Mouse (Mus musculus): ENCODE results near the gene Ephx1. TPM values are rescaled to one million over a fixed set of nuclear protein-coding genes. Genes with fewer than 3 reads are reported as not detected.

Ephx1 gene
- polyA plus RNA-seq, 1 experiment from 2014 or later: 3.9 TPM

- peak; percentile 76 for DNase-seq (ENCODE audit: low spot score)
- Histone ChIP-seq H3K4me1 (peaks cover 10% of the 10 kb centered on the region), H3K27me3 (ENCODE audit: insufficient read depth, poor library complexity, severe bottlenecking) (peaks cover 16% of the 10 kb centered on the region), H3K4me3 (no peak overlapping the region), H3K27ac (no peak overlapping the region), H3K9me3 (no peaks in the 10 kb centered on the region), H3K36me3 (no peaks in the 10 kb centered on the region)
- 19% methylated on average over 1 of the region's 1 CpGs for WGBS
These were observed 1.6 kb upstream of the Ephx1 start for GRCm38 (mm10) chr1:181022265-181022664.

GRCm38 (mm10) chr1:181021488-181021865 is 773 bp upstream of the Ephx1 start:
- no peaks in the 10 kb centered on the region for H3K36me3 ChIP-seq
- peaks cover 18% of the 10 kb centered on the region for H3K4me1 ChIP-seq
- H3K4me3 ChIP-seq: no peak overlapping the region
- no peak overlapping the region for H3K27ac ChIP-seq
- 65% methylated on average over 7 of the region's 7 CpGs for whole genome bisulfite sequencing
- peaks cover 16% of the 10 kb centered on the region for H3K27me3 ChIP-seq (ENCODE audit: insufficient read depth, poor library complexity, severe bottlenecking)
- H3K9me3 ChIP-seq: no peaks in the 10 kb centered on the region
- DNase-seq (ENCODE audit: low spot score): peak; percentile 63

GRCm38 (mm10) chr1:181017890-181018420 is 2.7 kb downstream of the Ephx1 start:
- WGBS: 64% methylated on average over 13 of the region's 13 CpGs
- peak overlapping the region; percentile 72; the same call in 1 of the 2 replicates for H3K4me3 ChIP-seq
- peak; percentile 73 for DNase-seq (ENCODE audit: low spot score)
- H3K27ac ChIP-seq: no peak overlapping the region
- peaks cover 26% of the 10 kb centered on the region for H3K27me3 ChIP-seq (ENCODE audit: insufficient read depth, poor library complexity, severe bottlenecking)
- no peaks in the 10 kb centered on the region for H3K9me3 ChIP-seq
- H3K4me1 ChIP-seq: peaks cover 27% of the 10 kb centered on the region
- no peaks in the 10 kb centered on the region for H3K36me3 ChIP-seq

DNA sequence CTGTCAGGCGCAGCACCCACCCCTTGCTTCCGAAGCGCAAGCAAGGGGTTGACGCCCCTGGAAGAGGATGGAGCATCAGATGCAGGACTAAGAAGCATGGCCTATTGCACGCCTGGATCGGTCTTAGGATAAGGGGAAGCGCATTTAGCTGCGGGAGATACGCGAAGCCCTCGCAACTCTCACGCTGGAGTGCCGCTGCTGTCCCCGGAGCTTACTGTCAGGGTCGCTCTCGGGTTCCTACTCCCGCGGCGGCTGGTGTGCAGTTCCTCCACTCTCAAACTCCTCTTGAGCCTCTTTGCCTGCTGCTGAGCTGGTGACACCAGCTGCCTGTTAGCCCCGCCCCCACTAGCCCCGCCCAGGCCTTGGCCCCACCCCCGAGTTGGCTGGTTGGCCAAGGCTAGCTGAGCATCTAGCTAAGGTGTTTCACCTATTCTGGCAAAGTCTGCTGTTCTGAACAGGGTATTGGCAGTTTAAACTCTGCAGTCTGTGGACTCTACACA is 3.4 kb downstream of the Ephx1 start:
- Histone ChIP-seq H3K27me3 (ENCODE audit: insufficient read depth, poor library complexity, severe bottlenecking) (peaks cover 26% of the 10 kb centered on the region), H3K9me3 (no peaks in the 10 kb centered on the region), H3K36me3 (no peaks in the 10 kb centered on the region), H3K4me3 (peak overlapping the region; percentile 72), H3K27ac (peak overlapping the region; percentile 82), H3K4me1 (peaks cover 27% of the 10 kb centered on the region)
- DNase-seq (ENCODE audit: low spot score): peak; percentile 93
- 0% methylated on average over 22 of the region's 22 CpGs for WGBS

DNA sequence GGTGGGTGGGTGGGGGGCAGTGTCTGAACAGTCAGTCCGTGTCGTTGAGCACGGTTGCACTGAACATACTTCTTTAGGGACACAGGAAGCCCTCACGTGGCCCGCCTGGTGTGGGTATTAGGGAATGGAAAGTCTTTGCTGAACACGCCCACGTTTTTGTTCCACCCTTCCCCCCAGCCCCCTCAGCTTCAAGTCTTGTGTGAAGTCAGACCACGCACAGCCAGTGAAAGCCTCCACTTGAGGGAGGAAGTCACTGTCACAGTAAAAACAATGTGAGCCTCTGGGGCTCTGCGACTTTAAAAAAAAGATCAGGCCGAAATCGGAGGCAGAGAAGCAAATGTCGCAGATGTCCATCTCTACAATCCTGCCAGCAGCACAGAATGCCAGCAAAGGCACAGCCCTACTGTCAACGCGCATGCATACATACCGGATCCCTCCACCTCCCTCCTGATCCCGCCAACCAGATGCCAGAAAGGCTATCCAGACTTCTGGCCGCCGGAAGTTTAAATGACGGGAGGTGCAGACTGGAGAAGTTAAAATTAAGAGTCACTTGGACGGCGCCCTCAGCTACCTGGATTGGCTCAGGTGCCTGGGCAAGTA is 4.1 kb downstream of the Ephx1 start:
- H3K27ac ChIP-seq: peak overlapping the region; percentile 82
- DNase-seq (ENCODE audit: low spot score): peak; percentile 80
- peaks cover 26% of the 10 kb centered on the region for H3K27me3 ChIP-seq (ENCODE audit: insufficient read depth, poor library complexity, severe bottlenecking)
- peaks cover 27% of the 10 kb centered on the region for H3K4me1 ChIP-seq
- no peaks in the 10 kb centered on the region for H3K36me3 ChIP-seq
- WGBS: 5% methylated on average over 21 of the region's 21 CpGs
- H3K4me3 ChIP-seq: peak overlapping the region; percentile 72
- H3K9me3 ChIP-seq: no peaks in the 10 kb centered on the region

- WGBS: 65% methylated on average over 4 of the region's 4 CpGs
- DNase-seq (ENCODE audit: low spot score): peak; percentile 36
- Histone ChIP-seq H3K4me1 (peaks cover 27% of the 10 kb centered on the region), H3K36me3 (no peaks in the 10 kb centered on the region), H3K4me3 (peak overlapping the region; percentile 72), H3K9me3 (no peaks in the 10 kb centered on the region), H3K27me3 (ENCODE audit: insufficient read depth, poor library complexity, severe bottlenecking) (peaks cover 26% of the 10 kb centered on the region), H3K27ac (peak overlapping the region; percentile 82; the same call in 1 of the 2 replicates)
These were observed 4.7 kb downstream of the Ephx1 start for GRCm38 (mm10) chr1:181016045-181016444.

DNA sequence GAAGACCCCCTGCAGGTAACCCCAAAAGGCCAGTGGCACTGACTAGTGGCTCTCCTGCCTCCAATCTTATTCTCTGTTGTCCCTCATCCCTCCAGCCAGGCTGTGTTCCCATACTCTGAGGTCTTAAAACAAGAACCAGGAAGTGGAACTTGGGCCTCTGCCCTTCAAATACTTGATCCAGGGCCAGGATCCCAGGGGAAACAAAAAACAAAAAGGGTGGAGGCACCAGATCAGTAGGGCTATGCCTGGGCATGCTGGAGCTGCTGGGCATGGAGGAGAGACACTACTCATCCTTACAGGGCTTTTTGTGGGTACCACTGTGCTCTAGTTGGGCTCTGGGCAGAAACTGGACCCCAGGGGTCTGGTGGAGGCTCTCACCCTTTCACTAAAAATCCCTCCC is 5.1 kb downstream of the Ephx1 start:
- Histone ChIP-seq H3K27me3 (ENCODE audit: insufficient read depth, poor library complexity, severe bottlenecking) (peaks cover 26% of the 10 kb centered on the region), H3K36me3 (no peaks in the 10 kb centered on the region), H3K9me3 (no peaks in the 10 kb centered on the region), H3K27ac (peak overlapping the region; percentile 82; the same call in 1 of the 2 replicates), H3K4me1 (peaks cover 29% of the 10 kb centered on the region), H3K4me3 (no peak overlapping the region)
- DNase-seq (ENCODE audit: low spot score): peak; percentile 38

DNA sequence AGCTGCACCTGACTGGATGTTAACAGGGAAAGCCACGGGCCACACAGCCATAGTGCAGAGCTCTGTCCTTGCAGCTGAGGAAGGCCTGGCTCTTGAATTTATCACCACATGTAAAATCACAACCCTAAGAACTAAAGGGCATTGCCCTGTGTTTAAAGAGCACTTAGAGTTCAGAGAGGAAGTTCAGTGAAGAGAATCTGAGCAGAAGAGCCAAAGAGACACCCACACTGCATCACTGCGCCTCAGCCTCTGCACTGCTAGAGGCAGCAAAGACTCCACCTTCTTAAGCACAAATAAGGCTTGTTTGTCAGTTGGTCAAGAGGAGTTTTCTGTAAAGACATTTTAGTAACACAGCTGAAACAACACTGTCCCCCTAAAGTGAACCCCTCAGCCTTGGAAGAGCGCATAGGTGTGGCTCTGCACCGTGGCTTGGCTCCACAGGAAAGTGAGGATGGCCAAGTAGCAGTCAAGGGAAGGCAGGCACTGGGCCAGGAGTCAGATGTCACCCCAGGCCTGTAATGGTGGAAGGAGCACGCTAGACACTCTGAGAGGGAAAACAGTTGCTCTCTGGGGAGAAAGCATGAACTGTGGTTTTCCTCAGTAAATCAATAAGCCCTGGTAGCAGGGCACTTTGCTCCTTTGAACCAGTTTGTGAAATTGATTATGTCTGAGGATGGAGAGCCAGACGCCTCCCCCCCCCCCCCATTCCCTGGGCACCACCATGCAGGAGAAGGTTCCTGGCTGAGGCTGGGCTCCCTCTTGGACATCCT is 5.8 kb downstream of the Ephx1 start:
- Histone ChIP-seq H3K4me1 (peaks cover 31% of the 10 kb centered on the region), H3K4me3 (no peak overlapping the region), H3K27ac (no peak overlapping the region), H3K9me3 (no peaks in the 10 kb centered on the region), H3K27me3 (ENCODE audit: insufficient read depth, poor library complexity, severe bottlenecking) (peaks cover 26% of the 10 kb centered on the region), H3K36me3 (no peaks in the 10 kb centered on the region)
- DNase-seq (ENCODE audit: low spot score): peak; percentile 53
- WGBS: 74% methylated on average over 6 of the region's 6 CpGs

GRCm38 (mm10) chr1:181013446-181013845 is 7.3 kb downstream of the Ephx1 start:
- no peak overlapping the region for H3K4me3 ChIP-seq
- no peak for DNase-seq (ENCODE audit: low spot score)
- H3K36me3 ChIP-seq: no peaks in the 10 kb centered on the region
- no peaks in the 10 kb centered on the region for H3K9me3 ChIP-seq
- peaks cover 19% of the 10 kb centered on the region for H3K27me3 ChIP-seq (ENCODE audit: insufficient read depth, poor library complexity, severe bottlenecking)
- H3K4me1 ChIP-seq: peaks cover 35% of the 10 kb centered on the region
- no peak overlapping the region for H3K27ac ChIP-seq
- 68% methylated on average over 6 of the region's 6 CpGs for WGBS

DNA sequence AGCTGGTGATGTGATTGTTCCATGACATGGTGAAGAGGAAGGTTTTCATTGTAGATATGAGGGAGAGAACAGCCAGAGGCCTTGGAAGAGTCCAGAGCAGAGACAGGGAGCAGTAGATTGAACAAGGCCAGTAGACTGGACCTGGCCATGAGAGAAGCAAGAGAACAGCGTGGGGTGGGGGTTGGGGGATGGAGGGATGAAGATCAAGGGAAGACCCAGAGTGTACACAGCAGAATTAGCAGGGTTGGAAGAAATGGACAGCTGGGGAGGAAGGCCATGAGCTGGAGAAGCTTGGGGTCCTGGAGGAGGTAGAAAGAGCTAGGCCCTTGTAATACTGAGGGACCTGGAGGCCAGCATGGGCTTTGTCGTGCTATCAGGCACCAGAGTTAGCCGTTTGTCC is 8.3 kb downstream of the Ephx1 start:
- no peak overlapping the region for H3K4me3 ChIP-seq
- no peaks in the 10 kb centered on the region for H3K36me3 ChIP-seq
- no peak overlapping the region for H3K27ac ChIP-seq
- peaks cover 32% of the 10 kb centered on the region for H3K4me1 ChIP-seq
- peaks cover 10% of the 10 kb centered on the region; the same call in 1 of the 2 replicates for H3K27me3 ChIP-seq (ENCODE audit: insufficient read depth, poor library complexity, severe bottlenecking)
- peak; percentile 36 for DNase-seq (ENCODE audit: low spot score)
- WGBS: 77% methylated on average over 3 of the region's 3 CpGs
- H3K9me3 ChIP-seq: no peaks in the 10 kb centered on the region

DNA sequence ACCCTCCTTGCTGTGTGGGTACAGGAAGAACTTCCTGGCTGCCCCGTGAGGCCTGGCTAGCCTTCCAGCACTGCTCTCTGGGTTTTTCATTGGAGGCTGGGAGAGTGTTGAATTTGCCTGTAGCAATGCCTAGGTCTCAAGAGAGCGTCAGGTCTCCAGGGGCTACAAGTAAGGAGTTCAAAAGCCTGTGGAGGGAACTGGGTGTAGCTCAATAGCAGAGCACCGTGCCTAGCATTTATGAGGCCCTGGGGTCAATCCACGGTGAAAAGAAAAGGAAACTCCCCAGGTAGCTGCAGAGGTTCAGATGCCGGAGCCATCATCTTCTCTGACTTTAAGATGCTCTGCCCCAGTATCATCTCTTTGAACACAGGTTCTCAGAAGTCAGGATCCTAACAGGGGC is 9.1 kb downstream of the Ephx1 start:
- H3K36me3 ChIP-seq: no peaks in the 10 kb centered on the region
- H3K4me3 ChIP-seq: no peak overlapping the region
- no peaks in the 10 kb centered on the region for H3K9me3 ChIP-seq
- peaks cover 25% of the 10 kb centered on the region for H3K4me1 ChIP-seq
- 70% methylated on average over 5 of the region's 5 CpGs for WGBS
- peaks cover 10% of the 10 kb centered on the region; the same call in 1 of the 2 replicates for H3K27me3 ChIP-seq (ENCODE audit: insufficient read depth, poor library complexity, severe bottlenecking)
- DNase-seq (ENCODE audit: low spot score): peak; percentile 61
- H3K27ac ChIP-seq: no peak overlapping the region

DNA sequence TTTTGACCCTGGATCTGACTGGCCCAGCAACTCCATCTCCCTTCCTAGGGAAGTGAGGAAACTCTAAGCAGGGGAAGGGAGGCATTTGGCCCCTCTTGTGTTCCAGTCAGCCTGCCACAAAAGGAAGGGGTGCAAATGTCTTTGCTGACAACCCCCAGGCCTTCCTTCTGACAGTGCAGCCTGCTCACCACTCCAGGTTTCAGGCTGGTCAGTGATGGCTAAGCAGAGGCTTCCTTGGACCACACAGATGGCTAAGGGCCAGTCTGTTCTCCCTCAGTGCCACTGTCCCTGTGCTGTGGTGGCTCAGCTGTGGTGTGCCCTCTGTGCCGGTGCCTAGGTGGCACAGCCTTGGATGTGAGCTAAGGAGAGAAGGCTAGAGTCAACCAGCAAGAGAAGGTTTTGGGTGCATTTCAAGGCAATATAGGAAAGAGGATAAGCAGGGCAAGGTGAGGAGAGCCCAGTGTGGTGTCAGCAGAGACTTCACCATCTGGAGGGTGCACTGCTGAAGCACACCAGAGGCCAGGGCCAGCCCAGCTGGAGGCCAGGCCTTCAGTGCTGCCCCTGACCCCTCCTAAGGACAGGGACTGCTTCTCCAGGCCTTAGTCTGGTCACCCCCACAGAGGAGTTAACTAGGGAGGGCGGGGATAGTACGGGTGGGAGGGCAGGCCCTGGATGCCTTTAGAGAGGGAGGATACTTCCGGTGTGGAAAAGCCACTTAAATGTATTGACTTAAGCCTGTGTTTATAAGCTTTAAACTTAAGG is 10.4 kb downstream of the Ephx1 start:
- WGBS: 59% methylated on average over 4 of the region's 4 CpGs
- peak; percentile 68 for DNase-seq (ENCODE audit: low spot score)
- H3K27me3 ChIP-seq (ENCODE audit: insufficient read depth, poor library complexity, severe bottlenecking): peaks cover 10% of the 10 kb centered on the region; the same call in 1 of the 2 replicates
- H3K27ac ChIP-seq: peak overlapping the region; percentile 52; the same call in 1 of the 2 replicates
- H3K4me1 ChIP-seq: peaks cover 14% of the 10 kb centered on the region
- no peaks in the 10 kb centered on the region for H3K36me3 ChIP-seq
- no peaks in the 10 kb centered on the region for H3K9me3 ChIP-seq
- H3K4me3 ChIP-seq: no peak overlapping the region

All from heart, embryonic 10.5 days (tissue).